Mouse (Mus musculus) lung, postnatal 0 days (tissue): ENCODE data around the gene Mad1l1.

ENCODE experiments used
- CTCF ChIP-seq: IDR thresholded peaks from 2 replicates; pipeline ENCODE4 v1.5.1; 2016; ENCODE audit warnings: antibody characterized with exemption, mild to moderate bottlenecking
- EP300 ChIP-seq: IDR thresholded peaks from 2 replicates; pipeline ENCODE4 v1.6.1; 2016; ENCODE audit warnings: antibody characterized with exemption, mild to moderate bottlenecking, control low read depth

GRCm38 (mm10) chr5:140089263-140089662 is 232.1 kb downstream of the Mad1l1 start:
- no peak for TF ChIP-seq CTCF
- TF ChIP-seq EP300 = no peak
